Mouse (Mus musculus) ES-Bruce4 (cell line): ENCODE data around the gene Bcl11b. TPM values are rescaled to one million over a fixed set of nuclear protein-coding genes. Genes with fewer than 3 reads are reported as not detected.

Experiments used
- H3K27ac ChIP-seq: 2 replicates; pipeline ENCODE4 v1.5.1; 2012; ENCODE audit warnings: low read length, inconsistent platforms; ENCODE audit not compliant: insufficient read depth
- H3K27me3 ChIP-seq: 2 replicates; pipeline ENCODE4 v1.6.1; 2012; ENCODE audit warnings: mild to moderate bottlenecking, low read length, inconsistent platforms; ENCODE audit not compliant: control insufficient read depth, poor library complexity, insufficient read depth, severe bottlenecking
- H3K36me3 ChIP-seq: 2 replicates; pipeline ENCODE4 v1.6.1; 2012; ENCODE audit warnings: inconsistent platforms, mild to moderate bottlenecking, low read length, moderate library complexity; ENCODE audit not compliant: control insufficient read depth, poor library complexity, insufficient read depth, severe bottlenecking
- H3K4me1 ChIP-seq: one replicate; pipeline ENCODE4 v1.8.1; 2011; ENCODE audit warnings: low read length; ENCODE audit not compliant: control insufficient read depth, insufficient read depth
- H3K4me3 ChIP-seq: 2 replicates; pipeline ENCODE4 v1.5.1; 2011; ENCODE audit warnings: low read depth, mild to moderate bottlenecking, low read length
- H3K9ac ChIP-seq: 2 replicates; pipeline ENCODE4 v1.6.1; 2012; ENCODE audit warnings: low read depth, mild to moderate bottlenecking, inconsistent platforms; ENCODE audit not compliant: poor library complexity, severe bottlenecking
- H3K9me3 ChIP-seq: replicated peaks from 2 replicates; pipeline ENCODE4 v1.6.1; 2012; ENCODE audit warnings: mild to moderate bottlenecking, low read length, inconsistent platforms; ENCODE audit not compliant: control insufficient read depth, poor library complexity, insufficient read depth, severe bottlenecking
- CTCF ChIP-seq: IDR thresholded peaks from one replicate; pipeline ENCODE4 v1.8.1; 2011; ENCODE audit warnings: low read depth, low read length
- EP300 ChIP-seq: IDR thresholded peaks from 2 replicates; pipeline ENCODE4 v1.6.1; 2011; ENCODE audit warnings: low read depth, low read length; ENCODE audit not compliant: insufficient read depth
- POLR2A ChIP-seq: IDR thresholded peaks from one replicate; pipeline ENCODE4 v1.8.1; 2011; ENCODE audit warnings: low read length; ENCODE audit not compliant: insufficient read depth
- polyA plus RNA-seq: library from polyadenylated mRNA; stranded (reverse); fragments of >200 nt; gene quantifications from 2 replicates; pipeline ENCODE4 v1.2.4, GENCODE M21; 2011; ENCODE audit warnings: low read depth; ENCODE audit not compliant: missing spikeins, insufficient read depth, insufficient read length

Bcl11b gene
- polyA plus RNA-seq, 1 experiment, result 0.69 TPM

DNA sequence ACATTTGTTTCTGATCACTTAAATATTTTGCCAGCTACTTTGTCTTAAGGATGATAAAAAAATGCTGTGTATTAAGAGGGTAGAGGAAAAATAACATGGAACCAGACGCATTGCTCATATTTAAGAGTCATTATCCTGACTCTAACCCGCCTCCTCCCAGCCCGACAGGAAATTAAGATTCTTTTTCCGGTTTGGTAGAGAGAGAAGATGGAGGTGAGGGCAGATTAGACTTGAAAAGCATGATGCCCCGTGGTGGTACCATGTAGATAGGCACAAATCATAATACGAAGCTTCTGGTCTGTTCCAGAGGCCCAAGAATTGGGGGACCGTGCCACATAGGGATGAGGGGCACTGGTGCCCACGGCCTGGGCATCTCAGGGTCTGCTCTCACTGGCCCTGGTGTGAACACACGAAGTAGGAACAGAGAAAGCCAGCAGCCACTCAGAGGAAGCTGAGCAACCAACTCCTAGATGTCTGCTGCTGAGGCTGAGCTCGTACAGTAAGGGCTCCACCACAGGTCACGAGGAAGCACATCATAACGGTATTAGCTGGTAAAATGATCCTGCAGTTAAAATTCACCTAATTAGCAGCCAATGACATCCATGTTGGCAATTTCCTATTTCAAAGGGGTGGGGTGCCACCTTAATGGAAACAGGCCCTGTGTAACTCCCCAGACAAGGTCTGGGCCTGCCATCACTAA lies 32.2 kb downstream of the Bcl11b start:
- no peak overlapping the region for H3K27ac ChIP-seq
- TF ChIP-seq EP300 (no peak), CTCF (no peak), POLR2A (no peak)
- no peak overlapping the region for H3K9ac ChIP-seq
- H3K4me1 ChIP-seq, result no peaks in the 10 kb centered on the region
- H3K9me3 ChIP-seq, result no peaks in the 10 kb centered on the region
- H3K4me3 ChIP-seq, result no peak overlapping the region
- no peaks in the 10 kb centered on the region for H3K27me3 ChIP-seq
- no peaks in the 10 kb centered on the region for H3K36me3 ChIP-seq

DNA sequence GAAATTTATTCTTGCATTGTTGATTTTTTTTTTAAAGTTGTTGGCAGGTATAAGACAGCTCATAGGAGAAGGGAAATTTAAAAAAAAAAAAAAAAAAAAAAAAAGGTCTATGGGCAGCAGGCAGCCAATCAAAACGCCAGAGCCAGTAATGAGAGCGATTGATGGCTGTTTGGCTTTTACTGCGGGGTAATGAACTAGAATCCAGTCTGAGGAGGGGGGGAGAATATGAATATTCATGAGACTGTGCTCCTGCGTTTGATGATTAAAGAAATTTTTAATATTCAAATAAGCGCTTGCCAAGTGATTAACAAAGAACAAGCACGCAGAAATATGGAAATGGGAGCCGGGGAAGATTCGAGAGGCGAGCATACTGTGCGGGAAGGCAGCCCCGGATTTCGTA lies 32.8 kb downstream of the Bcl11b start:
- Histone ChIP-seq H3K27me3 (no peaks in the 10 kb centered on the region), H3K4me1 (no peaks in the 10 kb centered on the region), H3K4me3 (no peak overlapping the region), H3K9me3 (no peaks in the 10 kb centered on the region), H3K36me3 (no peaks in the 10 kb centered on the region), H3K27ac (no peak overlapping the region), H3K9ac (no peak overlapping the region)
- TF ChIP-seq CTCF (no peak), EP300 (no peak), POLR2A (no peak)

DNA sequence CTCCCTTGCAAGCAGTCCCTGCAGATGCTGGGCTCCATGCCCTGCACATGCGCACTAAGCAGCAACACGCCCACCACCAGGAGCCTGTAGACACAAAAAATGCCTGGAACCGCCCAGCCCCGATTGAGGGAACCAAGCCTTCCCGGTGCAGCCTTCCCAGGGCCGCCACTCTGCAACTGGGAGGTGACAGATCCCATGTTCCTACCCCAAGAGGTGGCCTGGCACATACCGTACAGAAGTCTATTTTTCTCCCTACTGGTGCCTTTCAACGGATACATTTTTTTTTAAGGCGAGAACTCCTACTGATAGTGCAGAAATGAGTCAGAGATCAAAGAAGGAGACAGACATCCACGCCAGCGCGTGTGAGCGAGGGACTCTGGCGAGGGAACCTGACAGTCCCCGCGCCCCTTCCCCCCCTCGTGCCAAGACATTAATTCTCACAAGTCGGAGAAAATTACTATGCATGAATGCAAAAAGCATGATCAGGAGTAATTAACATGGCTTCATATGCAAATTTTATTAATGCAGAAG lies 33.5 kb downstream of the Bcl11b start:
- Histone ChIP-seq H3K9ac (no peak overlapping the region), H3K4me1 (no peaks in the 10 kb centered on the region), H3K27me3 (no peaks in the 10 kb centered on the region), H3K27ac (no peak overlapping the region), H3K9me3 (no peaks in the 10 kb centered on the region), H3K36me3 (no peaks in the 10 kb centered on the region), H3K4me3 (no peak overlapping the region)
- no peak for TF ChIP-seq EP300
- no peak for TF ChIP-seq POLR2A
- TF ChIP-seq CTCF, result no peak

DNA sequence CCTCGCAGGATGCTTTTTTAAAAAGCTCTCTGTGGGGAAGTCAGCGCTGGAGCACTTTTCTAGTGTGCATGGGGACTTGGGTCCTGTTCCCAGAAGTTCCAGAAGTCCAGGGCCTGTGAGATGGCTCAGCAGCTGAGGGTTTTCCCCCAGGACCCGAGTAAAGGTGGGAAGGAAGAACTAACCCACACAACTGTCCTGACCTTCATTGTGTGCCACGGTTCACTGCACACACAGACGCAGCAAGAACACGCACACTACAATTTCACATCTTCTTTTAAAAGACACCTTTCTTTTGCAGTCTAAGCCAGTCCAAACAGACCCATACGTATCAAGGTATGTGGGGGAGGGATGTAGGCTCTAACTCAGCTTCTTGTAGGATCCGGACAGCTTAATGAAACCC lies 34.3 kb downstream of the Bcl11b start:
- TF ChIP-seq EP300, result no peak
- no peak for TF ChIP-seq POLR2A
- no peak for TF ChIP-seq CTCF
- Histone ChIP-seq H3K9me3 (no peaks in the 10 kb centered on the region), H3K4me3 (no peak overlapping the region), H3K27ac (no peak overlapping the region), H3K36me3 (no peaks in the 10 kb centered on the region), H3K4me1 (no peaks in the 10 kb centered on the region), H3K9ac (no peak overlapping the region), H3K27me3 (no peaks in the 10 kb centered on the region)

DNA sequence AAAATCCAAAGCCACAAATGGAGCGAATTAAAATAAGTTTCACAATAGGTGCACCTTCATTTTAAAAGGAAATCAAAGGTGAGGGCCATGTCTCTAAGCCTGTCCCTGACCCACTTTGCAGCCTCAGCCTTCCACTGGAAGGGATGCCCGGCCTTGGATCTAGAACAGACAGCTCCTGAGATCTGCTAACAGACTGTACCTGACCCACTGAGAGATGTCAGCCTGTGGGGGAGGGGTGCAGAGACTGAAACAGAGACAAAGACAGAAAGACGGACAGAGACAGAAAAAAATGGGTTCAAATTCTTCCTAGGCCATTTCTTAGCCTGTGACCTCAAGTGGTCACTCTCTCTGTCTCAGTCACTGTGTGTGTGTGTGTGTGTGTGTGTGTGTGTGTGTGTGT lies 35.1 kb downstream of the Bcl11b start:
- H3K27ac ChIP-seq, result no peak overlapping the region
- no peaks in the 10 kb centered on the region for H3K9me3 ChIP-seq
- no peaks in the 10 kb centered on the region for H3K27me3 ChIP-seq
- TF ChIP-seq CTCF (no peak), EP300 (no peak), POLR2A (no peak)
- no peaks in the 10 kb centered on the region for H3K4me1 ChIP-seq
- H3K36me3 ChIP-seq, result no peaks in the 10 kb centered on the region
- no peak overlapping the region for H3K9ac ChIP-seq
- H3K4me3 ChIP-seq, result no peak overlapping the region

DNA sequence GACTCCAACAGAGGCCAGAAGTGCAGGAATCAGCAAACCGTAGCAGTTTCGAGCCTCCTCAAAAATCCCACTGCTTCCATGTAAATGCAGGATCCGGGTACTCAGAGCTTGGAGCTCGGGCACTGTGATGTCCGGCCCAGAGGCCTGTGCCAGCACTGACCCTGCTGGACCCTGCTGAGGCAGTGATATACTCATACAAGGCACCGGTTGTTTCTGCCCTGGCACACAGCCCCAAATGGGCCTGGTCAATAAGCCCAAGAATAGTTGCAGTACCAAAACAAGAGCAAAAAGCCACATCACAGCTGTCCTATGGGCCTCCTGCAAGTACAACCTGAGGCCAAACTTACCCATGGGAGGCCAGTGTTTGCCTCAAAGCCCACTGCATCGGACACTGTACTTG lies 36.4 kb downstream of the Bcl11b start:
- H3K27me3 ChIP-seq, result no peaks in the 10 kb centered on the region
- H3K27ac ChIP-seq, result no peak overlapping the region
- H3K4me3 ChIP-seq, result no peak overlapping the region
- H3K9me3 ChIP-seq, result no peaks in the 10 kb centered on the region
- no peaks in the 10 kb centered on the region for H3K4me1 ChIP-seq
- no peaks in the 10 kb centered on the region for H3K36me3 ChIP-seq
- no peak overlapping the region for H3K9ac ChIP-seq
- no peak for TF ChIP-seq POLR2A
- TF ChIP-seq CTCF, result no peak
- no peak for TF ChIP-seq EP300
